Mouse (Mus musculus): ENCODE data around the gene Crhr2.

DNA sequence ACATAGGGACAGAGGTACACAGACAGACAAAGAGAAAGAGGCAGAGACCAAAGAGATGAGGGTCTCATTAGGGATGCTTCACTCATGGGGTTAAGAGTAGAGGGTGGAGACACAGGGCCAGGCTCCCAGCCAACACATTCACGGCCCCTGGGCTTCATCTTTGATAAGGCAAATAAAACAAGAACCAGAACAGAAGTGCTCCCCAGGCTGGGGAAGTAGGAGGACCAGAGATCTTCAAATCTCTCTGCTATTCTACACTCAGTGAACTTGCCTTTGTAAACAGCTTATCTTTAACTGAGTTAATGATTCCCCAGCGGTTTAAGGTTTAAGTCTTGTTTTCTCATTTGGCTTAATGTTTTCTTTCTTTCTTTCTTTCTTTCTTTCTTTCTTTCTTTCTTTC lies 42.6 kb upstream of the Crhr2 start:
- no peak for TF ChIP-seq CTCF (IDR thresholded peaks at IDR 0.05; ENCODE audit: control insufficient read depth, insufficient read depth, low read length)
- TF ChIP-seq POLR2A (IDR thresholded peaks at IDR 0.05; ENCODE audit: borderline replicate concordance, control insufficient read depth, low read depth, low read length), result no peak
